Mouse (Mus musculus) yolk sac, embryonic 10.5 days (tissue): ENCODE data around the gene Wfdc13.
"Not testable (repeated sequence)": the region's sequence is repeated elsewhere in the genome, so short reads cannot be mapped to it uniquely, and the experiment has no call there.

Experiments used
- DNase-seq: peaks from one replicate; pipeline ENCODE4 v3.0.0-alpha.2; 2017; ENCODE audit warnings: low spot score

The Wfdc13 gene

DNA sequence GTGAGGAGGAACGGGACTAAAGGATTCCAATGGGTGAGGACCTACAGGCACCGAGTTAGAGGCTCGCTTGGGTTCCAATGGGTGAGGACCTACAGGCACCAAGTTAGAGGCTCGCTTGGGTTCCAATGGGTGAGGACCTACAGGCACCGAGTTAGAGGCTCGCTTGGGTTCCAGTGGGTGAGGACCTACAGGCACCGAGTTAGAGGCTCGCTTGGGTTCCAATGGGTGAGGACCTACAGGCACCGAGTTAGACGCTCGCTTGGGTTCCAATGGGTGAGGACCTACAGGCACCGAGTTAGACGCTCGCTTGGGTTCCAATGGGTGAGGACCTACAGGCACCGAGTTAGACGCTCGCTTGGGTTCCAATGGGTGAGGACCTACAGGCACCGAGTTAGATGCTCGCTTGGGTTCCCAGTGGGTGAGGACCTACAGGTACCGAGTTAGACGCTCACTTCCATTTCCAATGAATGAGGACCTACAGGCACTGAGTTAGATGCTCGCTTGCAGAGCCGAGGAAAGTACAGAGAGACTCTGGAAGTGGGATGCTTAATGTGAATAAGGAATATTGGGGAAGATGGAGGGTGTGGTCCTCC, 31.4 kb downstream of the Wfdc13 start:
- not testable (repeated sequence) for DNase-seq

DNA sequence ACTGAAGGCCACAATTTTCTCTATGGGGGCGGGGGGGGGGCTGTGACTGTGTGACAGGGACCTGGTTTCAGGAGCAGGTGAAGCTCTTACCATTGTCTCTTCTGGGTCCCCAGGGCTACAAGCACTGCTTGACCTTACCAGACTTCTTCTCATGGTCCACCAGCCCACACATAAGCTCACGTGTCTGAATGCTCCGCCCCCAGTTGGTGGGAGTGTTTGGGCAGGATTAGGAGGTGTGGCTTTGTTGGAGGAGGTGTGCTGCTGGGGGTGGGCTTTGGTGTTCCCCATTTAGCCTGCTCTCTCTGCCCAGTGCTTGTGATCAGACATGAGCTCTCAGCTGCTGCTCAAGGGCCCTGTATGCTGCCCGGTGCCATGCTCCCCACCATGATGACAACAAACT, 38.4 kb downstream of the Wfdc13 start:
- no peak for DNase-seq

DNA sequence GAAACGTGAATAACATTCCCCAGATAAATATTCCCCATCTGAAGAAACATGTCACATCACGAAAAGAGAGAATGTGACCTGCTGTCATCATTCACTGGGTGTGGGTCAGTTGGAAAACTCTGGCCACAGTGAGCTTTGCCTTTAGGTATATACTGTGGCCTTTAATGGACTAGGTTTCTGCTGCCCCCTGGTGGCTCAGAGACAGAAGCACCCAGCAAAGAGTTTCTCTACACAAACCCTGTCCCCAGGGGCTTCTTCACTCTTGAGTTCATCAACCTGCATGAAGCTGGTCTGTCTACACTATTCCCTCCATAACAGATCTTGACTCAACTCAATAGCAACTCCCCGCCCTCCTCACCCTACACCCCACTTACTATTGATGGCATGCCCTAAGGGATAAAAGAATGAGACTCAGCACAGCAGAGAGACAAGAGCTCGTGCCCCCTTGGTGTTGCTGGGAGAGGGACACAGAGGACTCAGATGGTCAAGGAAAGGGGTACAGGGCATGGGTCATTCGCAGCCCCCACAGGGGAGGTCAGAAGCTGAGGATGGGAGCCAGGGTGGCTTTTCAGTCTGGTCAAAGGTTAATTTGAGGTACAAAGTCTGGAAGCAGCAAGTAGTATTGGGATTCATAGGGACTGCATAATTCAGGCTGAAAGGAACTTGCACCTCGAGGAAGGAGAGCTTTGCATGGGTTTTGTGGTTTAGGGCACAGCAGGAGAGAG, 41.1 kb downstream of the Wfdc13 start:
- peak; percentile 60 for DNase-seq

DNA sequence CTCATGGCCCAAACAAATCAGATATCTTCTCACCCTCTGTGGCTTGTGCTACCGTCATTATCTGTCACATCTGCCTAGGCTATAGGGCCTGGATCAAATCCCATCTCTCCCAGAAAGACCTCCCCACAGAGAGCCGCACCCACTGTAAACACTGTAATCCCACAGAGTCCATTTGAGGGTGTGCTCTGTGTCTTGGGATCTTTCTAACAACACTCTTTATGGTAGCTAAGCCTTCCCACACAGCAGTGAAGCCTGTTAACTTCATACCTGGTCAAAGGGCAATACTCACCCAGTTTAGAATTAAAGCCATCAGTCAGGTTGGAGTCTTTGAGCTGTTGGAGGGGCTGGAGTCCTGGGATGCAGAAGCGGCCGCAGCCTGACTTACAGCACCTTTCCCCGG, 46.8 kb downstream of the Wfdc13 start:
- no peak for DNase-seq

DNA sequence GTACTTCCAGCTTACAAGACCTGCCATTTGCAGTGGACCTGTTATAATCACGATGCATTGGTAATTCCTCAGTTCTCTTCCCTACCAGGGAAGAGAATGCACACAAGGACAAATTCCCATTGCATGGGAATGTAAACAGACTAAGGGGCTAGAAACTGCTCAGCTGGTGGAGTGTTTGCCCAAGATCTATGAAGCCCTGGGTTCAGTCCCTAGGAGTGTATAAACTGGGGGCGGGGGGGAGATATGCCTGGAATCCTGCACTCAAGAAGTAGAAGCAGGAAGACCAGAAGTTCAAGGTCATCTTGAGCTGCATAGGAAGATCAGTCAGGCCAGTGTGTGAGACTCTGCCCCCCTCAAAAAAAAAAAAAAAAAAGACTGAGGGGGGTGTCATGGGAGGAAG, 48.4 kb downstream of the Wfdc13 start:
- DNase-seq = peak; percentile 47

DNA sequence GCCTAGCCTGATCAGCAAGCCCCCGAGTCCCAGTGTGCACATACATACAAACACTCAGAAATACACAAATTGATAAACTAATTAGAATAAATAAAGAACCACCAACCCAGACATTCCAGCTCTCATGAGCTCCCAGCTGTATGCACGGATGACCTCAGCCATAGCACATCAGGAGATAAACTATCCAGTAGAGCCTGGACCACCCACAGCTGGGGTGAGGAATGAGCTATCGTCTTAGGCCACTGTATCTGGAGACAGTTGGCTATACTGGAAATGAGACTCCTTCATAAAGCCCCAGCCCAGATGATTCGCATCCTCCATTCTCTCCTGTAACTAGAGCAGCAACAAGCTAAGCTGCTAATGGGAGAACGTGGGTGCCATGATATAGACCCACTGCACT, 49.9 kb downstream of the Wfdc13 start:
- no peak for DNase-seq

DNA sequence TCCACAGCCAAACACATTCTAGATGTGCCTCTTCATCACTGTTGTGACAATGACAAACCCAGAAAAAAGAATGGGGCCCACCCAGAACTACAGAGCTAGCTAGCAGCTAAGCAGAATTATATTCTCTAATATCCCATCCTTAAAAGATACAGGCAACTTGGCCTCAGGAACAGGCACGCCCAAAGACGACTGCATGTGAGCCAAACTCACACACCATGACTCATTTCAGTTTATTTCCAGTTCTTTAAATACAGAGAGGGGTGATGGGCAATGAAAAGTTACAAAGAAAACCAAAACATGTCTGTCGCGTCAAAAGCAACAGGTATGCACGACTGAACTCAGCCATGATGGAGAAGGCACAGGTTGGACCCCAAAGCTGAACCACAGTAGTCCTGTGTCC, 50.5 kb downstream of the Wfdc13 start:
- no peak for DNase-seq
